Mouse (Mus musculus): ENCODE measurements around the gene Tpst1. TPM values are rescaled to one million over a fixed set of nuclear protein-coding genes. Genes with fewer than 3 reads are reported as not detected.

Tpst1 gene
- total RNA-seq, 1 experiment from 2014 or later = 7.8 TPM

GRCm38 (mm10) chr5:130082431-130082830 is 9.3 kb downstream of the Tpst1 start:
- ATAC-seq (replicated peaks; ENCODE audit: low read depth, poor library complexity, severe bottlenecking) = no peak

GRCm38 (mm10) chr5:130084271-130084670 is 11.1 kb downstream of the Tpst1 start:
- no peak for ATAC-seq (replicated peaks; ENCODE audit: low read depth, poor library complexity, severe bottlenecking)

- no peak for ATAC-seq (replicated peaks; ENCODE audit: low read depth, poor library complexity, severe bottlenecking)
Measured at GRCm38 (mm10) chr5:130088008-130088407, 14.9 kb downstream of the Tpst1 start.

GRCm38 (mm10) chr5:130088612-130089011 is 15.5 kb downstream of the Tpst1 start:
- no peak for ATAC-seq (replicated peaks; ENCODE audit: low read depth, poor library complexity, severe bottlenecking)

GRCm38 (mm10) chr5:130089177-130089576 is 16.1 kb downstream of the Tpst1 start:
- peak; percentile 99 for ATAC-seq (replicated peaks; ENCODE audit: low read depth, poor library complexity, severe bottlenecking)

- ATAC-seq (replicated peaks; ENCODE audit: low read depth, poor library complexity, severe bottlenecking) = peak; percentile 62
Measured at GRCm38 (mm10) chr5:130089626-130090393, 16.7 kb downstream of the Tpst1 start.

- no peak for ATAC-seq (replicated peaks; ENCODE audit: low read depth, poor library complexity, severe bottlenecking)
Measured at GRCm38 (mm10) chr5:130096754-130097153, 23.6 kb downstream of the Tpst1 start.

GRCm38 (mm10) chr5:130097837-130098236 is 24.7 kb downstream of the Tpst1 start:
- ATAC-seq (replicated peaks; ENCODE audit: low read depth, poor library complexity, severe bottlenecking) = no peak

- no peak for ATAC-seq (replicated peaks; ENCODE audit: low read depth, poor library complexity, severe bottlenecking)
Measured at GRCm38 (mm10) chr5:130101724-130102123, 28.6 kb downstream of the Tpst1 start.

GRCm38 (mm10) chr5:130109348-130109747 is 36.2 kb downstream of the Tpst1 start:
- no peak for ATAC-seq (replicated peaks; ENCODE audit: low read depth, poor library complexity, severe bottlenecking)

GRCm38 (mm10) chr5:130110632-130111464 is 37.7 kb downstream of the Tpst1 start:
- no peak for ATAC-seq (replicated peaks; ENCODE audit: low read depth, poor library complexity, severe bottlenecking)

GRCm38 (mm10) chr5:130112653-130113052 is 39.5 kb downstream of the Tpst1 start:
- ATAC-seq (replicated peaks; ENCODE audit: low read depth, poor library complexity, severe bottlenecking) = no peak

GRCm38 (mm10) chr5:130116116-130116515 is 43.0 kb downstream of the Tpst1 start:
- no peak for ATAC-seq (replicated peaks; ENCODE audit: low read depth, poor library complexity, severe bottlenecking)

GRCm38 (mm10) chr5:130116857-130117256 is 43.7 kb downstream of the Tpst1 start:
- ATAC-seq (replicated peaks; ENCODE audit: low read depth, poor library complexity, severe bottlenecking) = no peak

- no peak for ATAC-seq (replicated peaks; ENCODE audit: low read depth, poor library complexity, severe bottlenecking)
Measured at GRCm38 (mm10) chr5:130117932-130118331, 44.8 kb downstream of the Tpst1 start.

- ATAC-seq (replicated peaks; ENCODE audit: low read depth, poor library complexity, severe bottlenecking) = no peak
Measured at GRCm38 (mm10) chr5:130119236-130119635, 46.1 kb downstream of the Tpst1 start.

- no peak for ATAC-seq (replicated peaks; ENCODE audit: low read depth, poor library complexity, severe bottlenecking)
Measured at GRCm38 (mm10) chr5:130120070-130120736, 47.1 kb downstream of the Tpst1 start.

- no peak for ATAC-seq (replicated peaks; ENCODE audit: low read depth, poor library complexity, severe bottlenecking)
Measured at GRCm38 (mm10) chr5:130120904-130121303, 47.8 kb downstream of the Tpst1 start.

GRCm38 (mm10) chr5:130122355-130122754 is 49.2 kb downstream of the Tpst1 start:
- ATAC-seq (replicated peaks; ENCODE audit: low read depth, poor library complexity, severe bottlenecking) = no peak

- no peak for ATAC-seq (replicated peaks; ENCODE audit: low read depth, poor library complexity, severe bottlenecking)
Measured at GRCm38 (mm10) chr5:130124271-130124670, 51.1 kb downstream of the Tpst1 start.

All from common myeloid progenitor, adult 5-6 weeks (primary cell).